Mouse (Mus musculus): ENCODE results near the gene Osbpl9. TPM values are rescaled to one million over a fixed set of nuclear protein-coding genes. Genes with fewer than 3 reads are reported as not detected.

Osbpl9 gene
- total and polyA plus RNA-seq, 3 experiments, result 55.5 to 73.5 (median 59.2) TPM

GRCm38 (mm10) chr4:109098861-109099260 lies 103.2 kb downstream of the Osbpl9 start:
- Histone ChIP-seq H3K27me3 (replicated peaks) (no peaks in the 10 kb centered on the region), H3K9me3 (replicated peaks; ENCODE audit: low read length) (no peaks in the 10 kb centered on the region), H3K79me2 (replicated peaks; ENCODE audit: control insufficient read depth, extremely low read depth, insufficient read depth, poor library complexity, severe bottlenecking) (peaks cover 8% of the 10 kb centered on the region; the same call in 1 of the 2 replicates), H3K9ac (ENCODE audit: insufficient read depth, low read depth) (no peak overlapping the region), H3K36me3 (replicated peaks in 1 of 2; ENCODE audit: control insufficient read depth in 1 of 2, insufficient read depth in 1 of 2, low read length in 1 of 2) (peaks cover 22 to 49% of the 10 kb centered on the region in 2 experiments), H3K4me2 (ENCODE audit: insufficient read depth, low read depth, poor library complexity, severe bottlenecking) (no peak overlapping the region), H3K4me1 (ENCODE audit: control insufficient read depth in 1 of 2, insufficient read depth in 2 of 2) (peaks cover 4 to 13% of the 10 kb centered on the region in 2 experiments), H3K27ac (ENCODE audit: insufficient read depth, low read depth) (no peak overlapping the region), H3K4me3 (replicated peaks in 1 of 3; ENCODE audit: low read depth in 2 of 3, low read length in 2 of 3, poor library complexity in 1 of 3) (no peak overlapping the region)
- no peak for TF ChIP-seq ZMIZ1 (IDR thresholded peaks at IDR 0.05; ENCODE audit: low read depth, low read length)
- no peak for TF ChIP-seq E2F4 (IDR thresholded peaks at IDR 0.05; ENCODE audit: insufficient replicate concordance, low read depth, low read length)
- TF ChIP-seq CTCF (conservative IDR thresholded peaks at IDR 0.05 in 1 of 2, IDR thresholded peaks at IDR 0.05 in 1 of 2; ENCODE audit: low read depth in 2 of 2, low read length in 2 of 2), result no peak
- no peak for TF ChIP-seq CHD1 (IDR thresholded peaks at IDR 0.05; ENCODE audit: low read depth, low read length)
- TF ChIP-seq JUND (conservative IDR thresholded peaks at IDR 0.05; ENCODE audit: low read depth, low read length), result no peak
- no peak for TF ChIP-seq ZC3H11A (IDR thresholded peaks at IDR 0.05; ENCODE audit: low read depth, low read length)
- TF ChIP-seq JUN (IDR thresholded peaks at IDR 0.05; ENCODE audit: insufficient read depth, low read depth, low read length), result no peak
- no peak for TF ChIP-seq TBP (conservative IDR thresholded peaks at IDR 0.05; ENCODE audit: low read depth, low read length)
- no peak for TF ChIP-seq MAFK (IDR thresholded peaks at IDR 0.05; ENCODE audit: insufficient replicate concordance, low read length)
- TF ChIP-seq HCFC1 (IDR thresholded peaks at IDR 0.05; ENCODE audit: low read depth, low read length), result no peak
- no peak for TF ChIP-seq IRF4 (IDR thresholded peaks at IDR 0.05; ENCODE audit: low read depth, low read length)
- TF ChIP-seq CHD2 (IDR thresholded peaks at IDR 0.05; ENCODE audit: low read length), result no peak
- TF ChIP-seq MXI1 (IDR thresholded peaks at IDR 0.05; ENCODE audit: low read depth, low read length), result no peak
- no peak for TF ChIP-seq ZKSCAN1 (IDR thresholded peaks at IDR 0.05; ENCODE audit: borderline replicate concordance, low read depth, low read length)
- no peak for TF ChIP-seq USF1 (IDR thresholded peaks at IDR 0.05; ENCODE audit: low read depth, low read length)
- TF ChIP-seq POLR2A (IDR thresholded peaks at IDR 0.05; ENCODE audit: low read depth, low read length), result no peak
- in situ Hi-C loops (cut with MboI; ENCODE audit: low pct_ligation_motif_present, low pct_unique_long_range_greater_than_20kb, low sequenced_read_pairs) (no loop called here), dilution Hi-C loops (cut with MboI; ENCODE audit: extremely low pct_ligation_motif_present, extremely low pct_unique_long_range_greater_than_20kb, low sequenced_read_pairs) (no loop called here)
- DNase-seq (ENCODE audit: extremely low read depth), result no peak

- DNase-seq (ENCODE audit: extremely low read depth), result no peak
Measured at GRCm38 (mm10) chr4:109094269-109094668, 107.8 kb downstream of the Osbpl9 start.

More at GRCm38 (mm10) chr4:109094269-109094668, 107.8 kb downstream of the Osbpl9 start:
- no peak overlapping the region for H3K9ac ChIP-seq (ENCODE audit: insufficient read depth, low read depth)
- H3K4me2 ChIP-seq (ENCODE audit: insufficient read depth, low read depth, poor library complexity, severe bottlenecking), result no peak overlapping the region
- H3K4me3 ChIP-seq (replicated peaks in 1 of 3; ENCODE audit: low read depth in 2 of 3, low read length in 2 of 3, poor library complexity in 1 of 3), result no peak overlapping the region
- no peaks in the 10 kb centered on the region for H3K4me1 ChIP-seq (ENCODE audit: control insufficient read depth in 1 of 2, insufficient read depth in 2 of 2)
- dilution Hi-C loops (cut with MboI; ENCODE audit: extremely low pct_ligation_motif_present, extremely low pct_unique_long_range_greater_than_20kb, low sequenced_read_pairs) (no loop called here), in situ Hi-C loops (cut with MboI; ENCODE audit: low pct_ligation_motif_present, low pct_unique_long_range_greater_than_20kb, low sequenced_read_pairs) (no loop called here)
- H3K9me3 ChIP-seq (replicated peaks; ENCODE audit: low read length), result no peaks in the 10 kb centered on the region
- H3K36me3 ChIP-seq (replicated peaks in 1 of 2; ENCODE audit: control insufficient read depth in 1 of 2, insufficient read depth in 1 of 2, low read length in 1 of 2), result peaks cover 24 to 54% of the 10 kb centered on the region in 2 experiments
- no peaks in the 10 kb centered on the region for H3K27me3 ChIP-seq (replicated peaks)
- H3K79me2 ChIP-seq (replicated peaks; ENCODE audit: control insufficient read depth, extremely low read depth, insufficient read depth, poor library complexity, severe bottlenecking), result no peaks in the 10 kb centered on the region
- H3K27ac ChIP-seq (ENCODE audit: insufficient read depth, low read depth), result no peak overlapping the region
- TF ChIP-seq CHD1 (IDR thresholded peaks at IDR 0.05; ENCODE audit: low read depth, low read length) (no peak), EP300 (IDR thresholded peaks at IDR 0.05; ENCODE audit: low read length) (no peak), SIN3A (IDR thresholded peaks at IDR 0.05; ENCODE audit: low read length) (no peak), IRF4 (IDR thresholded peaks at IDR 0.05; ENCODE audit: low read depth, low read length) (no peak)

Data from CH12.LX (cell line).